Mouse (Mus musculus): ENCODE data around the gene Kmt5b. TPM values are rescaled to one million over a fixed set of nuclear protein-coding genes. Genes with fewer than 3 reads are reported as not detected.

Kmt5b gene
- polyA plus RNA-seq, 1 experiment from 2014 or later: 22.2 TPM

- no peaks in the 10 kb centered on the region for H3K9me3 ChIP-seq (replicated peaks; ENCODE audit: control insufficient read depth, low read length)
- no peak for ATAC-seq (replicated peaks; ENCODE audit: insufficient number of reproducible peaks, low FRiP score, low TSS enrichment)
- H3K27me3 ChIP-seq (ENCODE audit: control insufficient read depth, insufficient read depth, low read length): no peaks in the 10 kb centered on the region
- 84% methylated on average over 3 of the region's 3 CpGs for WGBS (ENCODE audit: insufficient replicate concordance)
- H3K36me3 ChIP-seq (ENCODE audit: control insufficient read depth, insufficient read depth, low read length): no peaks in the 10 kb centered on the region
- no peak overlapping the region for H3K9ac ChIP-seq (ENCODE audit: low read depth, low read length)
- no peak overlapping the region for H3K27ac ChIP-seq (ENCODE audit: low read depth, low read length)
- H3K4me3 ChIP-seq (ENCODE audit: low read depth, low read length): no peak overlapping the region
- no peak overlapping the region for H3K4me2 ChIP-seq
- no peaks in the 10 kb centered on the region for H3K4me1 ChIP-seq (ENCODE audit: control insufficient read depth, insufficient read depth, low read length)
These were observed 31.2 kb upstream of the Kmt5b start for GRCm38 (mm10) chr19:3736001-3736400.

DNA sequence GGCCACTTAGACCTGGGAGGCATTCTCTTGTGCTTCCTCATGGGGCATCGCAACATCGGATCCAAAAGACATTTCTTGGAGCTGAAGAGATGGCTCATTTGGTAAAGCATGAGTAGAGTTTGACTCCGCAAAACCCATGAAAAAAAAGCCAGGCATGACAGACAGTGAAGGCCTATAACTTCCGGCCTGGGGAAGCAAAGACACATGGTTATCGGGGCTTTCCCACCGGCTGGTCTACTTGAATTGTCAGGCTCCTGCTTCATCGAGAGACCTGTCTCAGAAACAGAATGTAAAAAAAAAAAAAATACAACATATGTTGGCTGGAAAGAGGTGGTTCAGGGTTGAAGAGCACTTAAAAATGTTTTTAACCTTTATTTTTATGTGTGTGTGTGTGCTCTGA is 27.6 kb upstream of the Kmt5b start:
- no peak for ATAC-seq (replicated peaks; ENCODE audit: insufficient number of reproducible peaks, low FRiP score, low TSS enrichment)
- Histone ChIP-seq H3K4me3 (ENCODE audit: low read depth, low read length) (no peak overlapping the region), H3K27me3 (ENCODE audit: control insufficient read depth, insufficient read depth, low read length) (no peaks in the 10 kb centered on the region), H3K36me3 (ENCODE audit: control insufficient read depth, insufficient read depth, low read length) (no peaks in the 10 kb centered on the region), H3K4me1 (ENCODE audit: control insufficient read depth, insufficient read depth, low read length) (no peaks in the 10 kb centered on the region), H3K9me3 (replicated peaks; ENCODE audit: control insufficient read depth, low read length) (no peaks in the 10 kb centered on the region), H3K27ac (ENCODE audit: low read depth, low read length) (no peak overlapping the region), H3K9ac (ENCODE audit: low read depth, low read length) (no peak overlapping the region), H3K4me2 (no peak overlapping the region)
- WGBS (ENCODE audit: insufficient replicate concordance): 88% methylated on average over 7 of the region's 7 CpGs

- no peak overlapping the region for H3K4me3 ChIP-seq (ENCODE audit: low read depth, low read length)
- peaks cover 2% of the 10 kb centered on the region; the same call in 1 of the 2 replicates for H3K9me3 ChIP-seq (replicated peaks; ENCODE audit: control insufficient read depth, low read length)
- ATAC-seq (replicated peaks; ENCODE audit: insufficient number of reproducible peaks, low FRiP score, low TSS enrichment): no peak
- no peaks in the 10 kb centered on the region for H3K4me1 ChIP-seq (ENCODE audit: control insufficient read depth, insufficient read depth, low read length)
- no peaks in the 10 kb centered on the region for H3K36me3 ChIP-seq (ENCODE audit: control insufficient read depth, insufficient read depth, low read length)
- no peak overlapping the region for H3K4me2 ChIP-seq
- no peak overlapping the region for H3K9ac ChIP-seq (ENCODE audit: low read depth, low read length)
- 54% methylated on average over 4 of the region's 4 CpGs for WGBS (ENCODE audit: insufficient replicate concordance)
- H3K27ac ChIP-seq (ENCODE audit: low read depth, low read length): no peak overlapping the region
- no peaks in the 10 kb centered on the region for H3K27me3 ChIP-seq (ENCODE audit: control insufficient read depth, insufficient read depth, low read length)
These were observed 24.5 kb upstream of the Kmt5b start for GRCm38 (mm10) chr19:3742716-3743115.

DNA sequence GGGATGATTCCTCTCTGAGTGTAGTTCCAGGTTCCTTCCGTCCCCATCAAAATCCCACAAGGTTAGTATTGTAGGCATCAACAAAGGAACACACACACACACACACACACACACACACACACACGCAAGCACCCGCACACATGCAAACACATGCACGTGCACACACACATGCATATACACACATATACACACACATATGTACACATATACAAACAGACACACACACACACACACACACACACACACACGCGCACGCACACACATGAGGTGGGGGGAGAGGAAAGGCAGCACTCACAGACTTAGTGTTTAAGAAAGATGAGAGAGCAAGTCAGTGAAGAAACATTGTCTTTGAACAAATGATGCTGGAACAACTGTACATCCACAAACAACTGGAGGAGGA is 23.9 kb upstream of the Kmt5b start:
- Histone ChIP-seq H3K9me3 (replicated peaks; ENCODE audit: control insufficient read depth, low read length) (peaks cover 6% of the 10 kb centered on the region; the same call in 1 of the 2 replicates), H3K4me1 (ENCODE audit: control insufficient read depth, insufficient read depth, low read length) (no peaks in the 10 kb centered on the region), H3K36me3 (ENCODE audit: control insufficient read depth, insufficient read depth, low read length) (no peaks in the 10 kb centered on the region), H3K27ac (ENCODE audit: low read depth, low read length) (no peak overlapping the region), H3K4me2 (no peak overlapping the region), H3K4me3 (ENCODE audit: low read depth, low read length) (no peak overlapping the region), H3K27me3 (ENCODE audit: control insufficient read depth, insufficient read depth, low read length) (no peaks in the 10 kb centered on the region), H3K9ac (ENCODE audit: low read depth, low read length) (no peak overlapping the region)
- 86% methylated on average over 7 of the region's 7 CpGs for WGBS (ENCODE audit: insufficient replicate concordance)
- ATAC-seq (replicated peaks; ENCODE audit: insufficient number of reproducible peaks, low FRiP score, low TSS enrichment): no peak

GRCm38 (mm10) chr19:3743851-3744512 is 23.2 kb upstream of the Kmt5b start:
- WGBS (ENCODE audit: insufficient replicate concordance): 6% methylated on average over 13 of the region's 13 CpGs
- Histone ChIP-seq H3K9me3 (replicated peaks; ENCODE audit: control insufficient read depth, low read length) (peaks cover 7% of the 10 kb centered on the region; the same call in 1 of the 2 replicates), H3K9ac (ENCODE audit: low read depth, low read length) (peak overlapping the region; percentile 78), H3K4me2 (peak overlapping the region; percentile 86), H3K27ac (ENCODE audit: low read depth, low read length) (no peak overlapping the region), H3K36me3 (ENCODE audit: control insufficient read depth, insufficient read depth, low read length) (no peaks in the 10 kb centered on the region), H3K4me1 (ENCODE audit: control insufficient read depth, insufficient read depth, low read length) (no peaks in the 10 kb centered on the region), H3K27me3 (ENCODE audit: control insufficient read depth, insufficient read depth, low read length) (no peaks in the 10 kb centered on the region), H3K4me3 (ENCODE audit: low read depth, low read length) (peak overlapping the region; percentile 58)
- ATAC-seq (replicated peaks; ENCODE audit: insufficient number of reproducible peaks, low FRiP score, low TSS enrichment): no peak

DNA sequence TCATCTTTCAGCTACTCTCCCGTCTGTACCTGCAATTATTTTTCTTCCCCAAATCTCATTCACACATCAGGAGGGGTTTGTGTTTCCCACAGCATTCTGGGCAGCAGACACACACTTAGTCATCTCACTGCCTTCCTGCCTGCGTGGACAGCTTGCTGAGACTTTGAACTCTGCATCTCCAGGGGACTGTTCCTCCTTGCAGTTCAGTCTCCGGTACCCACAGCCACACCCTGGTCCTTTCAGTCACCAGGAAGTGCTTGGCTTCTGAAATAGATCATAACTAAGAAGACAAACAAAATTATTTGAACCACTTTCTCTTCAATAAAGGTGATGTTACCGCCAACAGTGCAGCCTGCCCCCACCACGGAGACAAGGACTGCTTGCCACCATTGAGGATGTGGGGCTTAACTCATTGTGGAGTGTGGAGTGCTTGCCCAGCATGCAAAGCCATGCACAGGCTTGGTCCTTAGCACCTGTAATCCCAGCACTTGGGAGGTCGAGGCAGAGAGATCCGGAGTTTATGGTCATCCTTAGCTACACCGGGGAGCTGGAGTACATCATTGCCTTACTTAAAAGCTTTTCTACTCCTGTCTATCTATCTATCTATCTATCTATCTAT is 14.5 kb upstream of the Kmt5b start:
- Histone ChIP-seq H3K9ac (ENCODE audit: low read depth, low read length) (no peak overlapping the region), H3K27me3 (ENCODE audit: control insufficient read depth, insufficient read depth, low read length) (no peaks in the 10 kb centered on the region), H3K4me2 (no peak overlapping the region), H3K9me3 (replicated peaks; ENCODE audit: control insufficient read depth, low read length) (peaks cover 4% of the 10 kb centered on the region; the same call in 1 of the 2 replicates), H3K36me3 (ENCODE audit: control insufficient read depth, insufficient read depth, low read length) (no peaks in the 10 kb centered on the region), H3K4me1 (ENCODE audit: control insufficient read depth, insufficient read depth, low read length) (no peaks in the 10 kb centered on the region), H3K27ac (ENCODE audit: low read depth, low read length) (no peak overlapping the region), H3K4me3 (ENCODE audit: low read depth, low read length) (no peak overlapping the region)
- 47% methylated on average over 8 of the region's 8 CpGs for WGBS (ENCODE audit: insufficient replicate concordance)
- no peak for ATAC-seq (replicated peaks; ENCODE audit: insufficient number of reproducible peaks, low FRiP score, low TSS enrichment)

GRCm38 (mm10) chr19:3753240-3753633 is 14.0 kb upstream of the Kmt5b start:
- H3K9ac ChIP-seq (ENCODE audit: low read depth, low read length): no peak overlapping the region
- H3K27me3 ChIP-seq (ENCODE audit: control insufficient read depth, insufficient read depth, low read length): no peaks in the 10 kb centered on the region
- H3K4me1 ChIP-seq (ENCODE audit: control insufficient read depth, insufficient read depth, low read length): no peaks in the 10 kb centered on the region
- no peak for ATAC-seq (replicated peaks; ENCODE audit: insufficient number of reproducible peaks, low FRiP score, low TSS enrichment)
- no peak overlapping the region for H3K4me3 ChIP-seq (ENCODE audit: low read depth, low read length)
- peaks cover 2% of the 10 kb centered on the region; the same call in 1 of the 2 replicates for H3K9me3 ChIP-seq (replicated peaks; ENCODE audit: control insufficient read depth, low read length)
- no peak overlapping the region for H3K27ac ChIP-seq (ENCODE audit: low read depth, low read length)
- no peak overlapping the region for H3K4me2 ChIP-seq
- 48% methylated on average over 1 of the region's 1 CpGs for WGBS (ENCODE audit: insufficient replicate concordance)
- no peaks in the 10 kb centered on the region for H3K36me3 ChIP-seq (ENCODE audit: control insufficient read depth, insufficient read depth, low read length)

GRCm38 (mm10) chr19:3753738-3754137 is 13.5 kb upstream of the Kmt5b start:
- no peak for ATAC-seq (replicated peaks; ENCODE audit: insufficient number of reproducible peaks, low FRiP score, low TSS enrichment)
- H3K27ac ChIP-seq (ENCODE audit: low read depth, low read length): no peak overlapping the region
- H3K9ac ChIP-seq (ENCODE audit: low read depth, low read length): no peak overlapping the region
- no peak overlapping the region for H3K4me2 ChIP-seq
- H3K4me1 ChIP-seq (ENCODE audit: control insufficient read depth, insufficient read depth, low read length): no peaks in the 10 kb centered on the region
- 46% methylated on average over 8 of the region's 8 CpGs for WGBS (ENCODE audit: insufficient replicate concordance)
- no peaks in the 10 kb centered on the region for H3K36me3 ChIP-seq (ENCODE audit: control insufficient read depth, insufficient read depth, low read length)
- H3K9me3 ChIP-seq (replicated peaks; ENCODE audit: control insufficient read depth, low read length): no peaks in the 10 kb centered on the region
- H3K27me3 ChIP-seq (ENCODE audit: control insufficient read depth, insufficient read depth, low read length): no peaks in the 10 kb centered on the region
- H3K4me3 ChIP-seq (ENCODE audit: low read depth, low read length): no peak overlapping the region

- Histone ChIP-seq H3K36me3 (ENCODE audit: control insufficient read depth, insufficient read depth, low read length) (no peaks in the 10 kb centered on the region), H3K27ac (ENCODE audit: low read depth, low read length) (no peak overlapping the region), H3K4me2 (no peak overlapping the region), H3K27me3 (ENCODE audit: control insufficient read depth, insufficient read depth, low read length) (no peaks in the 10 kb centered on the region), H3K4me1 (ENCODE audit: control insufficient read depth, insufficient read depth, low read length) (no peaks in the 10 kb centered on the region), H3K9me3 (replicated peaks; ENCODE audit: control insufficient read depth, low read length) (no peaks in the 10 kb centered on the region), H3K4me3 (ENCODE audit: low read depth, low read length) (no peak overlapping the region), H3K9ac (ENCODE audit: low read depth, low read length) (no peak overlapping the region)
- no peak for ATAC-seq (replicated peaks; ENCODE audit: insufficient number of reproducible peaks, low FRiP score, low TSS enrichment)
- 65% methylated on average over 1 of the region's 1 CpGs for WGBS (ENCODE audit: insufficient replicate concordance)
These were observed 9.4 kb upstream of the Kmt5b start for GRCm38 (mm10) chr19:3757861-3758260.

All from heart, embryonic 11.5 days (tissue).